Mouse (Mus musculus): Measurements from ENCODE around the gene Dand5.
A peak's percentile ranks its signal among the peaks of the same experiment; 100 is the strongest.

Gene Dand5

DNA sequence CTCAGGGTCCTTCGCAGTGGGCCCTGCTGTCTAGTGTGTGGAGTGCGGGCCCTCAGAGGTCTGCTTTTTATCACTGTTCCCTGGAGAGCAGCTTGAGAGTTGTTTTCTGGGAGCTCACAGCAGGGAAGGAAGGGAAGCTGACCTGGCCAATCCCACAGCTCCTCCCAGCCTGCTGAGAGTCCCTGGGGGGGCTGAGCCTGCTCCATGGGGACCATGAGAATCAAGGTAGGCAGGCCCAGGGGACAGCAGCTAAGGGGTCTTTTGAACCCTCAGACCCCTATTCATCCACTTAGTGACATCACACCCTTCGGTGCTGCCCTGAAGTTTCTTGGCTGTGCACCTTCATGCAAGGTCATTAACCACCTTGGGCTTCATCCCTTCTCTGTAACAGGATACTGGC is at the start of gene Dand5:
TSS of gene Dand5 (minus strand) at position 101 of the 400 bp plus-strand sequence.
- DNase-seq (ENCODE audit: low spot score in 2 of 2), result no peak

- DNase-seq (ENCODE audit: low spot score in 2 of 2), result peak; percentile 82 to 85
These were observed 49.0 kb upstream of the Dand5 start, which contains the start of gene Syce2 for GRCm38 (mm10) chr8:84871376-84872308. Gene Syce2, plus strand, starts transcription at chr8:84872111.

DNA sequence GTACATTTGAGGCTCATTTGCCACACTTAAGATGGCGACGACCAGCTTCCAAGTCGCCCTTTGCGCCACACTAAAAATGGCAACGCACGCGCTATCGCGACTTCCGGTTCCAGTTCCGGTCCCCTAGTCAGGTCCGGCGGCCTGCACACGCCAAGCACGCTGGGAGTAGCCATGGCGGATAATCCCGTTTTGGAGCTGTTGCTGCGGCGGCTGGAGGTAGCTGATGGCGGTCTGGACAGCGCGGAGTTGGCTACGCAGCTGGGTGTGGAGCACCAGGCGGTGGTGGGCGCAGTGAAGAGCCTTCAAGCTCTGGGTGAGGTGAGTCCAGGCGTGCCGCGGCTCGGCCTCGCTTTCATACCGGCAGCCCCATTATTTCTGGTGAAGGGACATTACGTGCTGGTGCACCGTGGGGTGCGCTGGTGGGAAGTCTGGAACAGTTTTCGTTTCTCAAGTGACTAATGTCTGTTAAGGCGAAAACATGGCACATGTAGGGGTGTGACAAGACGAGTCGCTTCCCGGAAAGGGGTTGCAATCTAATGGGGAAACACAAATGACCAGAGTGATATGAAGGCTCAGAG is 34.3 kb upstream of the Dand5 start, which contains the start of gene Farsa:
TSS of gene Farsa (plus strand) at position 126 of the 578 bp plus-strand sequence.
- peak; percentile 82 to 90 for DNase-seq (ENCODE audit: low spot score in 2 of 2)

GRCm38 (mm10) chr8:84856434-84856833 is 33.8 kb upstream of the Dand5 start:
- DNase-seq (ENCODE audit: low spot score in 2 of 2), result no peak

GRCm38 (mm10) chr8:84847684-84848435 is 25.2 kb upstream of the Dand5 start:
- DNase-seq (ENCODE audit: low spot score in 2 of 2), result no peak

DNA sequence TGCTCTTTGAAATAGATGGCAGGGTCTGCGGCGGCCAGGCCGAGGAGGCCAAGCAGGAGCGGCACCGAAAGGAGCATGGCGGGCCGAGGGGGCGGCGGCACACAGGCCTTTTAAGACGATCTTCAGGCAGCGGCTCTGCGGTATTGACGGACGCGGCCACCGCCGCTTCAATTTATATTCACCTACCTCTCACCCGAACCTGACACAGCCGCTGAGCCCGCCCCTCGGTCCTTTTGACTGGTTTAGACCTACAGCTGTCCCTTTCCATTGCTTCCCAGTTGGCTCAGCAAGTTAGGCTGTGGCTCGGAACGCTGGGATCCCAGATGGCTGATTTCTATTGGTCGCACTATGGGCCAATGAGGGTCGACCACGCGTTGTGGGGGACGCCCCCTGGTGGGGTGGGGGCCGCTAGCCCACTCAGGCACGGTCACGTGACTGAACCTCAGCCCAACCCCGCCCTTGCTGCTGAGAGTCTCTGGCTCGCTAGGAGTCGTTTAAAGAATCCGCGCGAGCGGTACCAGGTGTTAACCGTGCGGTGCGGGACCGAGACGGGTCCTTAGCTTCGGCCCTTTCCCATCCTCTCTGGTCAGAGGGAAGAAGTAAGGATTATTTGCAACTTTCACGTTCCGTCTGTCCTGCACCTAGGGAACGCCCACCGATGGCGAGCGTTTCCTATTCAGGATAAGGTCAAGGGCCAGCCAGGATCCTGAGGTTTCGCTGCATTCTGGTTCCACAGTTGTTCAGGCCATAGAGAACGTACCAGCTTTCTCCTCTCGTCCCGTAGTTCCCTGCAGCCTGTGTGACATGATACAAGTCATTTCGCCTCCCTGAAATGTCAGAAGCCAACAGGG is 24.3 kb upstream of the Dand5 start, which contains the start of gene Calr:
TSS of gene Calr (minus strand) at position 213 of the 851 bp plus-strand sequence.
- peak; percentile 99 for DNase-seq (ENCODE audit: low spot score in 2 of 2)

DNA sequence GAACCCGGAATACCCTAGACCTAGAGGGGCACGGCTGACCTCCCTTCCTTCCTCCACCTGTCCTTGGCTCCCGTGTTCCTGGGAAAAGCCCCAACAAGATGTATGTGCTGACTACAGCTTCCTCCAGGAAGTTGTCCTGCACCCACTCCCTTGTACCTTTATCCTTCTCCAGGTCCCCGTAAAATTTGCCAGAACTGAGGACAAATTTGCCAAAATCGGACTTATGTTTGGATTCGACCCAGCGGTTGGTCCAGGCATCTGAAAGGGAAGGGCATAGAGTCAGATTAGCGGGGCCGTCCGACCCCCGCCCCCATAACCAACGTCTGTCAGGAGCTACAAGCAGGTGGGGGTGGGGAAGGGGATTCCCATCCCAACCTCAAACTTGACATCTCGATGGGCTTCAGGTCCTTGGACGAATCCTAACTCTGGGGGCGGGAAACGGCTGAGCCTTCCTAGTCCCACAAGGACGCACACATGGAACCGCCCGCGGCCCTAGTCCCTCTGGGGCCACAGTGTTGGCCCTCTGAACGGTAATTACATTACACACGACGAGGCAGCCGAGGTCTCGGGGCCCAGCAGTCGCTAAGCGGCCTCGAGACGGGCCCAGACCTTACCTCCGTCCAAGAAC is 23.6 kb upstream of the Dand5 start:
- DNase-seq (ENCODE audit: low spot score in 2 of 2), result no peak

- no peak for DNase-seq (ENCODE audit: low spot score in 2 of 2)
These were observed 22.9 kb upstream of the Dand5 start for GRCm38 (mm10) chr8:84845355-84846093.

DNA sequence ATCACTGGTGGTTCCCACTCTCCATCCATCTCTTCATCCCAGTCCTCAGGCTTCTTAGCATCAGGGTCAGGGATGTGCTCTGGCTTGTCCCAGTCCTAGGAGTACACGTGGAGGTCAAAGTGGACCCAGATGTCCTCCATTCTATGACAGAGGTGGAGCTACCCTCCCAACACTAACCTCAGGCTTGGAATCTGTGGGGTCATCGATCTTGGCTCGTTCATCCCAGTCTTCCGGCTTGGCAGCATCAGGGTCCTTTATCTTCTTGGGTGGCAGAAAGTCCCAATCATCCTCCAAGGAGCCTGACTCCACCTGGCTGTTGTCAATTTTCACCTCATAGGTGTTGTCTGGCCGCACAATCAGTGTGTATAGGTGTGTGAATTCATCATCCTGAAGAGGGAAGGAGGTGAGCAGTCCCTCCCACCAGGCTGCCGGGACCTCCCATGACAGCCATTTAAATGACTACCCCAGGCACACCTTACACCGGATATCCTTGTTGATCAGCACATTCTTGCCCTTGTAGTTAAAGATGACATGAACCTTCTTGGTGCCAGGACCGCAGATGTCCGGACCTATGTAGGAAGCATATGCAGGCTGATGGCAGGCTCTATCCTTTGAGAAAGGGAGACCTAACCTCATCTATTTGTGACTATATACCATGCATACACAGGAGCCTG is 21.9 kb upstream of the Dand5 start:
- no peak for DNase-seq (ENCODE audit: low spot score in 2 of 2)

DNA sequence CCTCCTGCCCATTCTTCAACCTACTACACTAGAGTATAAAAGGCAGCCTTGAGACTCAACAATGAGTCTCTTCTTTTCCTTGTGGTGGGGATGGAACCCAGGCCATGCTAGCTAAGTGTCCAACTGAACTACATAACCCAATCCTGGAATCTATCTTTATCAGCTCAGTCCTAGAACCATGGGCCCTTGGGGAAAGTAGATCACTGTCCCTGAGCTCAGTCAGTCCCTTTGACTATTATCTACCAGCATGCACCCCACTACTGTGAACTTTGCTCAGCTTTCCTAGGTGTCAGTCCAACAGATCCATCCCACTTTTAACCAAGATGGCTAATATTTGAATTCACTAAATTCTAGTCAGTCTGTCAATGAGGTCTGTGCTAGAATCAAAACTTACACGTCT is 18.9 kb upstream of the Dand5 start:
- no peak for DNase-seq (ENCODE audit: low spot score in 2 of 2)

GRCm38 (mm10) chr8:84840248-84840999 is 17.8 kb upstream of the Dand5 start, which contains the start of gene Rad23a:
Gene Rad23a, minus strand, starts transcription at chr8:84840665.
- DNase-seq (ENCODE audit: low spot score in 2 of 2), result peak; percentile 80 to 88

DNA sequence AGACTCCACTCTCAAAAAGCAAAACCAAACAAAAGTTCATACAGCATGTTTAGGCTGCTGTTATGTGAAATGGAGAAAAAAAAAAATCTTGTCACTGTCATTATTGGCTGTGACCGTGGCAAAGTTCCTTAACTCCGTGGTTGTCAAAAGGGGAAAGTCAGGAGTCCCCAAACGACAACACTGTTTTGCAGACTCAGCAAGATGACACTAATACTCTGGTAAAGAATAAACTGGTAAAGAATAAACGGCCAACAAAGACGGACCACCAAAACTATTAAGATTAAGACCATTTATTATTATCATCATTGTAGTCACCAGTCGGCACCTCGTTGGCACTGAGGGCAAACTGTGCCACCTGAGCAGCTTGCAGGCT is 17.2 kb upstream of the Dand5 start:
- no peak for DNase-seq (ENCODE audit: low spot score in 2 of 2)

DNA sequence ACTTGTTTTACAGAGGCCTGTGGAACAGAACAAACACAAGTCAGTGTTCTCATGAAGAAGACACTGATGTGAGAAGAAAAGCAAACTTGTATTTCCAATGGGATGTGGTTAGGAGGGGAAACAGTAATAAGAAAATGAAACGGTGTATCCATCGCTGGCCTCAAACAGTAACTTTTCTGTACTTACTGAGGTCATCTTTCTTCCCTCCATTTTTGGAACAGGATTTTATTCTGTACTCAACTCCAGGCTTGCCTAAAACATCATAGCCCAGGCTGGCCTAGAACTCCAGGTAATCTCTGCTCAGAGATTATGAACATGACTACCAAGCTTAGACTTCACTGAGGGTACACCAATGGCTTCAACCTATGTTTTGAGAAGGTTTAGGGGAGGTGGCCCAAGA is 16.8 kb upstream of the Dand5 start:
- no peak for DNase-seq (ENCODE audit: low spot score in 2 of 2)

- DNase-seq (ENCODE audit: low spot score in 2 of 2), result peak; percentile 67 to 68
These were observed 15.9 kb upstream of the Dand5 start for GRCm38 (mm10) chr8:84838513-84838912.

- no peak for DNase-seq (ENCODE audit: low spot score in 2 of 2)
These were observed 15.4 kb upstream of the Dand5 start for GRCm38 (mm10) chr8:84837912-84838470.

DNA sequence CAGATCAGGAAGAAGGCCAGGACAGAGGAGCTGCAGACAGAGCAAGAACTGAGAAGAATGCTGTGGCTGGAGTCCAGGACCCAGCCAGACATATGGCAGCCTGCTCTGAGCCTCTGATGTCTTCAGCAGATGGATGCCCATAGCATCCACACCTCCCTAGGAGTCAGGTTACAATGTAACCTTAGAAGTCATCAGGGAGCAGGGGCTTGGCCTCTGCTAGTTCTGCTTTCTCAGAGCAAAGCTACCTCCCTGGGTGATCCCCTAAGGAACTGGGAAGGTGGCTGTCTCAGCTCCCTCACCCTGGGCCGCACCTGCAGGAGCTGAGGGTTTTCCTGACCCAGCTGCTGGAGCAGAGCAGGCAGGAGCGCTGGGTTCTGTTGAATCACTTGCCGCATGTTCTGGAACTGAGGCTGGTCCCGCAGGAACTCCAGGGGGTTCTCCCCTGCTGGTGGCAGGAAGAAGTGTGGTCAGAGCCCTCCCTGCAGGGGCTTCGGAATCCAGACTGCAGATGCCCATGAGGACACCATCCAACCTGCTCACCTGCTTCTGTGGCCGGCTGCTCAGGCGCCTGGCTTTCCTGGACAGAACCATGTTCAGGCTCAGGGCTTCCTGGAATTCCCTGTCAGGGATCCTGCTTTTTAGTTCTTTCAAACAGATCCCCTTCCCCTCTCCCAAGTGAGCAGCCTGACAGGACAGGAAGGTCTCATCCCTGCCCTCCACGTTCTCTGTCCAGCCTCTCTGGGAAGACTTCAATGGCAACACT is 14.7 kb upstream of the Dand5 start:
- DNase-seq (ENCODE audit: low spot score in 2 of 2), result no peak
